Mouse (Mus musculus): ENCODE results near the gene Wdr73.

Gene Wdr73

DNA sequence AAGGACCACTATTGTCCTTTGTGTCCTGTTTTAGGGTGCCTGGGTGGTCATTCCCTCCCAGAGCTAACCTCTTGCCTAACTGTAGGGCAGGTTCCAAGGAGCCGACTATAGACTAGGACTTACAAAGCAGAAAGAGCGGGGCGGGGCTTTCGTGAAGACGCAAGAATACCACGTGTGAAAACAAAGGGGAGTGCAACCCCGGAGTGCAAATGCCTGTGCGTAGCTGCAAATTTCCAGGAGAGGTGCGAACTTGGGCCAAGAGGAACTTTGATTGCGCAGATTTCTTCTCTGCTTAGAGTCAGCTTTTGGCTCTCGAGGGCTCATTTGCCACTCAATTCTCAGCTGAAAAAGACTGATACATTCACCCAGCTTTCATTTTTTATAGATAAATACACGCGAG, 40.8 kb downstream of the Wdr73 start:
- ATAC-seq (ENCODE audit: insufficient number of reproducible peaks, low FRiP score, low TSS enrichment) = no peak

- ATAC-seq (ENCODE audit: insufficient number of reproducible peaks, low FRiP score, low TSS enrichment) = peak; percentile 50; the same call in 1 of the 2 replicates
Measured at GRCm38 (mm10) chr7:80857181-80857580, 43.9 kb downstream of the Wdr73 start.

DNA sequence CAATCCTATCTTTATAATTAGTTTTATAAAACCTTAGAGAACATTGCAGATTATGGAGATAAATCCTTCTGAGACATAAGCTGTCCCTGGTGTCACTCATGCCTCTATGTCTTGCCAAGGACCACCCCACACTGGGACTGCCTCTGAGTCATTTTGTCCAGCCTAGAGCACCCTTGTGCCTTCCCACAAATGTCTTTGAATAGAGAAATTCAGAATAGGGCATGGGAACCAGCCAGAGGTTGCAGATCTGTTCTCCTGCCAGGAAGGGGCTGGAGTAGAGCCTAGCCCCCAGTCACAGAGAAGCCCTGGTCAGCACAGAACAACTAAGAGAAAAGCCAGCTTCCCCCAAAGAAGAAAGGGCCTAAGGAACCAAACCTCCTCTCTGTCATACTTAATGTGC, 45.8 kb downstream of the Wdr73 start:
- ATAC-seq (ENCODE audit: insufficient number of reproducible peaks, low FRiP score, low TSS enrichment) = no peak

GRCm38 (mm10) chr7:80853218-80853617, 47.9 kb downstream of the Wdr73 start:
- no peak for ATAC-seq (ENCODE audit: insufficient number of reproducible peaks, low FRiP score, low TSS enrichment)

DNA sequence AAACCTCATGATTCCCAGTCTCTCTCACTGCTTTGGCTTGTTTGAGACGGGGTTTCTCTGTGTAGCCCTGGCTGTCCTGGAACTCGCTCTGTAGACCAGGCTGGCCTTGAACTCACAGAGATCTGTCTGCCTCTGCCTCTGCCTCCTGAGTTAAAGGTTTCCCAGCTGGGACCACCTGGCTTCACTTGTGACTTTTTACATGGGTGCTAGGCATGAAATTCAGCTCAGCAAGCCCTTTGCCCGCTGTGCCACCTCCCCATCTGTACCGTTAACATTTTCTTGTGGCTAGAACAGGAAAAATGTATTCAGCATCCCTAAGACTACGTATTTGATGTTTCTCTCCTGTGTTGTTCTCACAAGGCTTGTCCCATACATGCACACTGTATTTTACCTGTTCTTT, 50.5 kb downstream of the Wdr73 start:
- no peak for ATAC-seq (ENCODE audit: insufficient number of reproducible peaks, low FRiP score, low TSS enrichment)

DNA sequence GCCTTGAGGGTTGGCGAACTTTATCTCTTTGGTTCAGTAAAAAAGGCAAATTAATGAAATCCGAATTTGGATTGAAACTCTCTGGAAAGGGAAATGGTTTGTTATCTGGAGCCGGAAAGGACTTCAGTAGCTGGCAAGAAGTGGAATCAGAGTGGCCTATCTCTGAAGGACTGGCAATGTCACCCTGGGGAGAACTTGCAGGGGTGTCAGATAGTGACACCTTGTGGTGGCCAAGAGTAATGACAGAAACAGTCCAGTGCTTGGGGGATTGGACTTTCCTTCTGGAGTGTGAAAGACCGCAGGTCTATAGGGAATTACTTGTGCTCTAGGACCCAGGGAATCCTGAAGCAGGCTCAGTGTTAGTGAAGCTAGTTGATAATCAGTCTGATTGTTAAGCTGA, 51.4 kb downstream of the Wdr73 start:
- peak; percentile 56; the same call in 1 of the 2 replicates for ATAC-seq (ENCODE audit: insufficient number of reproducible peaks, low FRiP score, low TSS enrichment)

DNA sequence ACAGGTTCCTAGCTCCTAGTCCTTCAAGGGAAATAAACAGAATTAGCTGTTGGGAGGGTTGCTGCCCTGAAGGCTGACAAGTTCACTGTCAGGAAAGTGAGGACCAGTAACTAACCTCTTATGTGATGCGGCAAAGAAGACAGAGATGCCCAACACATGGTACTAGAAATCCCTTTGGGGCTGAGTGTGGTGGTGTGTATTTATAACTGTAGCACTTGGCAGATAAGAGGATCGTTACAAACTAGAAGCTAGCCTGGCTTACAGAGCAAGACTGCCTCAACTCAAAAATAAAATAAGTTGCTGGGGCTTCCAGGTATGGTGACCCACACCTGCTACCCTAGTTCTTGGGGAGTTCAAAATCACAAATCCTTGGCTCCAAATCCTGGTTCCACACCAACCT, 51.8 kb downstream of the Wdr73 start:
- no peak for ATAC-seq (ENCODE audit: insufficient number of reproducible peaks, low FRiP score, low TSS enrichment)

DNA sequence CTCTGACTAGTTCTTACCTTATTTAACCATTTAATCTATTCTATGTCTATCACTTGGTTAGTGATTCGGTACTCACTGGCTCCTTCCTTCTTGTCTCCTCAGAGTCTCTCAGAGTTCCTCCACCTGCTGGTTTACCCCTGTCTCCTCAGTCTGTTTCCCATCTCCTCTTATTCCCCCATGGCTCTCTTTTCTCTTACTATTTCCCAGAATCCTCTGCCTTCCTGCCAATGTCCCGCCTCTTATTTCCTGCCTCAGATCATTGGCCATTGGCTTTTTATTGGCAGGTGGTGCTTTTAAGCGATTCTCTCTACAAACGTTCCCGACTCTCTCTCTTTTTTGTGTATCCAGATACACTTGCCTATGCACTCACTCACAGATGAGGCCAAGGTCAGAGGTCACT, 54.4 kb downstream of the Wdr73 start:
- no peak for ATAC-seq (ENCODE audit: insufficient number of reproducible peaks, low FRiP score, low TSS enrichment)

DNA sequence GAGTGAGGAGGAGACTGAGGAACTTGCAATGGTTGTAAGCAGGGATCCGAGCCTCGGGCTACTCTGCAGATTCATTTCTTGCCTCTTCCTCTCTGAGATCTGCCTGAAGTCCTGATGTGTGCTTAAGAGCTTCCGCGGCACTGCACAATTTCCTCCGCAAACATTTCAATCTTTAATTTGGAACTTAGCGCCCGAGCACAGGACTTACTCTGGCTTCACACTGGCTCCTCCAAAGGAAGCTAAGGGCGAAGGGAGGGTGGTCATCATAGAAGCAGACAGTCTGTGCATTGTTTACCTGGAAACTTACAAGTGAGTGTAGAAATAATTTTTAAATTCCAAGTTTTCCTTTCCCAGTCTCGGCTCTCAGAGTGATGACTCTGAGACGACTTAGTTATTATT, 54.8 kb downstream of the Wdr73 start:
- no peak for ATAC-seq (ENCODE audit: insufficient number of reproducible peaks, low FRiP score, low TSS enrichment)

DNA sequence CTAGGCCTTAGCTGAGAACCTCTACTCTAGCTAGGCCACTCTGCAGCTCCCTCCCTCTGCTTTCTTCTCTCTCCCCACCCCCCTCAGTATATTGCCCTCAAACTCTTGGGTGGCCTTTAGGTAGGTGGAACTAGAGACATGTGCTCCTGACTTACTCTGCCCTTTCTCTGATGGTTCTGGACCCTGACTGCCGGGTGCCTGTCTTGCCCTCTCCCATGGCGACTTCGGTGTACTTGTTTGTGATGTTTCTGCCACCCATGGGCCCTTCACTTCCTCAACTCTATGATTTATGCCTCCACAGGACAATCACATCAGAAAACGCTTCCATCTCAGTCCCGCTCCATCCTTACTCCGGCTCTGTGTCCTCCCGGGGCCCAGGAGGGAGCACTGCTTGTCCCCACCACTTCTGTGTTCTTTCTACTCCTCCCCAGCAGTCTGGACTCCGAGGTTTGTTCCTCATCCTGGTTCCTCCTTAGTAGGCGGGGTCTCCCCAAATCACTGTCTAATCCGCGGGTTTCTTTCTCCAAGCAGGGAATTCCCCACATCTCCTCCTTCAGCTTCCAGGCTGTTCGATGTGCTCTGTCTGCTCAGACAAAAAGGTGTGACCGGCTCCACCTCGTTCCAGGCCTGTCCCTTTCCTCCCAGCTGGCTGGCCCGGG, 55.3 kb downstream of the Wdr73 start:
- ATAC-seq (ENCODE audit: insufficient number of reproducible peaks, low FRiP score, low TSS enrichment) = no peak

GRCm38 (mm10) chr7:80844691-80845090, 56.4 kb downstream of the Wdr73 start:
- no peak for ATAC-seq (ENCODE audit: insufficient number of reproducible peaks, low FRiP score, low TSS enrichment)

DNA sequence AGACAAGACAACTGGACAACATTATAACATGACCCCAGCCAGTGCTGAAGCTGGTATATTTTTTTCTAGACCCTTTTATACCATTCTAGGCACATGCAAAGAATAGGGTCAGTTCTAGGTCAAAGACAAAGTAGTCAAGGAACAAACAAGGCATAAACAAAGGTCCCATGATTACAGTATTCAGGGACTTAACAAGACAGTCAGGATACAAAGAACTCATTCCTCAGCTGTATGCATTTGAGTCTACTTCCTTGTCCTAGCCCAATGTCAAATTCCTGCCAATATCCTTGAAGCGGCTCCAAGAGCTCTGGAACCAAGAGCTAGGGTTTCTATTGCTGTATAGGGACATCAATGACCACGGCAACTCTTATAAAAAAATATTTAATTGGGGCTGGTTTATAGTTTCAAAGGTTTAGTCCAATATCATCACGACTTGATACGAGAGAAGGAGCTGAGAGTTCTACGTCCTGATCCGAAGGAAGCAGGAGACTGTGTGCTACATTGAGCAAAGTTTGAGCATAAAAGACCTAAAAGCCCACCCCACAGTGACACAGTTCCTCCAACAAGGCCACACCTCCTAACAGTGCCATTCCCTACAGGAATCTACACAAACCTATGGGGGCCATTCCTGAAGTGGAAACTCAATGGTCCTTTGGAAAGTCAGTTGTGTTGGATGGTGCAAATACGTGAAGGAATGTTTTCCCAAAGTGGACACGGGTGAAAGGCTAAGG, 57.0 kb downstream of the Wdr73 start:
- no peak for ATAC-seq (ENCODE audit: insufficient number of reproducible peaks, low FRiP score, low TSS enrichment)

GRCm38 (mm10) chr7:80843176-80843575, 57.9 kb downstream of the Wdr73 start:
- no peak for ATAC-seq (ENCODE audit: insufficient number of reproducible peaks, low FRiP score, low TSS enrichment)

DNA sequence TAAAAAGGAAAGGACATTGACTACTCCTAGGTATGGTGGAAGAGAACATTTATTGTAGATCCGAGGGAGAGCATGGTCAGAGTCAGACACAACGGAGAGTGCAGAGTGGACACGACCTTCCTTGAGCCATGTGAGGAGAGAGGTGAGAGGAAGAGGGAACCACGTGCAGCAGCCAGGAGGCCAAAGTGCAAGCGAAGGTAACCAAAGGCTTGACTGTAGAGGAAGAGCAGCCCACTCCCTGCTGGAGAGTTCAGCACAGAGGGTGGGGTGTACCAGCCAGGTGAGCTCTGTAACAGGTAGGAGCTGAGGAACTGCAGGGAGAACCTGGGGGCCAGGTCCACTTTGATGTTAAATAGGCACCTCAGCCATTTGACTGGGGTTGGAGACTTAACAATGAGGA, 58.9 kb downstream of the Wdr73 start:
- no peak for ATAC-seq (ENCODE audit: insufficient number of reproducible peaks, low FRiP score, low TSS enrichment)

DNA sequence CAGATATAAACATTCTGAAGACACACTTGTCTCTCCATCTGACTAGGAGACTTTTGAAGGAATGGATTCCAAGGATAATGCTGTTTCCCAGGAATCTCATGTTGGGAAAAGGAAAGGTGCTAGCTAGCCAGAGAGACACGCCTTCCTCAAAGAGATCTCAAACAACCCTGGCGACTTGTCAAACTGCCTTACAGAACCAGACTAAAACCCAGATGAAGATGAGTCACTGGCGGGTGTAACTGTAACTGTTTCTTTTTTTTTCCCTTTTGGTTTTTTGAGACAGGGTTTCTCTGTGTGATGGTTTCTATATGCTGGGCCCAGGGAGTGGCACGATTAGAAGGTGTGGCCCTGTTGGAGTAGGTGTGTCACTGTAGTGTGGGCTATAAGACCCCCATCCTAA, 60.1 kb downstream of the Wdr73 start:
- ATAC-seq (ENCODE audit: insufficient number of reproducible peaks, low FRiP score, low TSS enrichment) = no peak

Data from cerebellum, adult (tissue).